Mouse (Mus musculus): ENCODE data around the gene Vax1. TPM values are rescaled to one million over a fixed set of nuclear protein-coding genes. Genes with fewer than 3 reads are reported as not detected.

Gene Vax1
- polyA plus RNA-seq, 1 experiment, result not detected

DNA sequence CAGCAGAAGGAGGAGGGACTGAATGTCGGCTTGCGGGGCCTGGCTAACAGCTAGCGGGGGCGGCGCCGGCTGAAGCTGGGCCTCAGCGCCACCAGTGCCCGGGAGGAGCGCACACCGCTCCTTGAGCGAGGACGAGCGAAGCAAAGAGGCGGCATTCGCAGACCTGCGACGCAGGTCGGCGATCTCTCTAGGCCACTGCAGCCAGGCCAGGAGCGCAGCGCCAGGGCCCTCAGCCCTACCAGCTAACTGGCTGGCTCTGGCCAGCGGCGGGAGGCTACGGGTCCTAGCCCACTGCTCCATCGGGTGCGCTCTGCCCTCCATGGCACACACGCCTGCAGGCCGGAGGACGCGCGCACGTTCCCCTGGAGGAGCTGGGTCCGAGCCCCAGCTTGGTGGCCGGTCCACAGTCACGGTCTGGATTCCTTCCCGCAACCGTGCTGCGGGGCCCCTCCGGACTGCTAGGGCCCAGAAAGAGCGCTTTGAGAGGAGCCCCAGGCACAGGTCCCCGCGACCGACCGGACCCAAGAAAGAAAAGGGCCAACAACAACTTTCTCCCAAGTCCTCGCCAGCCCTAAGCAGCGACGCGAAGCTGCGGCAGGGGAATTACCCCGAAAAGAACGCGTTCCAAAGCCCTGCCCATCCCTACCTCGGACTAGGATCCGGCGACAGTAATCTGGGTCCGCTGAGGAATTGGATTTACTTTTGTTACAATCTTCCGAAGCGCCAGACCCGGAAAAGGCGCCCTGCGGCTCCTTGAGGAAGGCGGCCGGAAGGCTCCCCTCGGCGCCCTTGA lies 517 bp downstream of the Vax1 start:
- Histone ChIP-seq H3K27me3 (ENCODE audit: control insufficient read depth, insufficient read depth, low read length) (peaks cover 87% of the 10 kb centered on the region), H3K36me3 (ENCODE audit: control insufficient read depth, insufficient read depth, low read length) (no peaks in the 10 kb centered on the region), H3K27ac (ENCODE audit: insufficient read depth, low read depth, low read length) (no peak overlapping the region), H3K4me1 (ENCODE audit: control insufficient read depth, insufficient read depth, insufficient read length, low read length) (peaks cover 3% of the 10 kb centered on the region; the same call in 1 of the 2 replicates), H3K4me3 (ENCODE audit: low read depth, low read length) (peak overlapping the region; percentile 26; the same call in 1 of the 2 replicates)
- 2% methylated on average over 65 of the region's 65 CpGs for WGBS
- TF ChIP-seq CTCF (IDR thresholded peaks at IDR 0.05; ENCODE audit: extremely low read depth, insufficient read length, insufficient replicate concordance, low read depth, low read length), result no peak
- TF ChIP-seq POLR2A (IDR thresholded peaks at IDR 0.05; ENCODE audit: low read depth, low read length), result no peak

DNA sequence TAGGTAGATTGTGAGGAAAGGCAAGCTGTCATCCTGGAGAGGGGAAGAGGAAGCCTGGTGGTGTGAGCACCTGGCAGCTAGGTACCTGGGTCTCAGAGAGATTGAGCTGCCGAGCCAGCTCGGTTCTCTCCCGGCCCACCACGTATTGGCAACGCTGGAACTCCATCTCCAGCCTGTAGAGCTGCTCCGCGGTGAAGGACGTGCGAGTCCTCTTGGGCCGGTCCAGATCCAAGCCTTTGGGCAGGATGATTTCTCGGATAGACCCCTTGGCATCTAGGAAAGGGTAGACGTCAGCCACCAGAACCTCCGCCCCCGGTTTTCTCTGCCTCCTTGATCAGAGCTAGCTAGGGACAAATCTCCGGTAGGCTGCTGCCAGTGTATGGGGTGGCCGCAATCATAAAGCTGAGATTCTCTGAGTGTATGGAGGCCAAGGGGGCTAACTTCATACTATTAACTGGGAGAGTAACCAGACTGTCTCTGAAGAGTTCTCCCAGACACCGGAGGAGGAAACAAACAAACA lies 1.4 kb downstream of the Vax1 start:
- Histone ChIP-seq H3K27ac (ENCODE audit: insufficient read depth, low read depth, low read length) (no peak overlapping the region), H3K36me3 (ENCODE audit: control insufficient read depth, insufficient read depth, low read length) (no peaks in the 10 kb centered on the region), H3K27me3 (ENCODE audit: control insufficient read depth, insufficient read depth, low read length) (peaks cover 88% of the 10 kb centered on the region), H3K4me3 (ENCODE audit: low read depth, low read length) (no peak overlapping the region), H3K4me1 (ENCODE audit: control insufficient read depth, insufficient read depth, insufficient read length, low read length) (peaks cover 3% of the 10 kb centered on the region; the same call in 1 of the 2 replicates)
- 5% methylated on average over 17 of the region's 17 CpGs for WGBS
- no peak for TF ChIP-seq CTCF (IDR thresholded peaks at IDR 0.05; ENCODE audit: extremely low read depth, insufficient read length, insufficient replicate concordance, low read depth, low read length)
- no peak for TF ChIP-seq POLR2A (IDR thresholded peaks at IDR 0.05; ENCODE audit: low read depth, low read length)

DNA sequence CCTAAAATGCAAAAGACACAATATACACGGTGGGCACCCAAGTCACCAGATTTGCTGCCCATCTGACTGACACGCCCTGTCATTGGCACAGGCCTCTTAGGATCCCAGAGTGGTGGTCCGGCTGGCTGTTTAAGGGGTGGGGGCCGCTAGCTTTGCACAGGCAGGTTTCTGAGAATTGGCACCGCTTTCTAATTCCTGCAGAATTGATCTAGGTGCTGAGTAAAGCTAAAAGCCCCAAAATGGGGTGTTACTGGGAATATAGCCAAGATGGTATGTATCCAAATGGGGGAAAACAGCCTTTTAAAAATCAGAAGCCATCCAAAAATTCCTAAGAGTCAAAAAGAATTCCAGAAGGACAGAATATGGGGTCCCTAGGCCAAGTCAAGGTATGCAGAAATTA lies 2.0 kb downstream of the Vax1 start:
- no peak overlapping the region for H3K27ac ChIP-seq (ENCODE audit: insufficient read depth, low read depth, low read length)
- no peaks in the 10 kb centered on the region for H3K36me3 ChIP-seq (ENCODE audit: control insufficient read depth, insufficient read depth, low read length)
- no peak overlapping the region for H3K4me3 ChIP-seq (ENCODE audit: low read depth, low read length)
- 42% methylated on average over 5 of the region's 5 CpGs for WGBS
- peaks cover 3% of the 10 kb centered on the region; the same call in 1 of the 2 replicates for H3K4me1 ChIP-seq (ENCODE audit: control insufficient read depth, insufficient read depth, insufficient read length, low read length)
- TF ChIP-seq CTCF (IDR thresholded peaks at IDR 0.05; ENCODE audit: extremely low read depth, insufficient read length, insufficient replicate concordance, low read depth, low read length), result no peak
- no peak for TF ChIP-seq POLR2A (IDR thresholded peaks at IDR 0.05; ENCODE audit: low read depth, low read length)
- H3K27me3 ChIP-seq (ENCODE audit: control insufficient read depth, insufficient read depth, low read length), result peaks cover 91% of the 10 kb centered on the region

DNA sequence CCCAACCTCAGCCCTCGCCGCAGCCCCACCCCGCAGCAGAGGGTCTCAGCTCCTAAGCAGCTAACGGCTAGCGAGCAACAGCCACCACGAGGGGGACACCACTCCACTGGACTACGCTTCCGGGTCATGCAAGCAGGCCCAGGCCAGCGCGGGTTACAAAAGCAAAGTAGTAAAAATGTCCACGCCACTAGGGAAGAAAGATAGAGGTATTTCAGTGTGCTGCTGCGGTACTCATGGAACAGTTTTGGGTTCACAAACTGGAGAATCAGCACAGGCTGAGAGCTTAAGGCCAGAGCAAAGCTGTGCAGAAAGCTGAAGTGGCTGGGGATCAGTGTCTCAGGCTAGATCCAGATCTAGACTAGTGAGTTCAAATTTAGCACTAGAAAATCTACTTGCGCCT lies 3.0 kb downstream of the Vax1 start:
- H3K4me3 ChIP-seq (ENCODE audit: low read depth, low read length), result no peak overlapping the region
- H3K27me3 ChIP-seq (ENCODE audit: control insufficient read depth, insufficient read depth, low read length), result peaks cover 90% of the 10 kb centered on the region
- TF ChIP-seq CTCF (IDR thresholded peaks at IDR 0.05; ENCODE audit: extremely low read depth, insufficient read length, insufficient replicate concordance, low read depth, low read length) (no peak), POLR2A (IDR thresholded peaks at IDR 0.05; ENCODE audit: low read depth, low read length) (no peak)
- no peaks in the 10 kb centered on the region for H3K36me3 ChIP-seq (ENCODE audit: control insufficient read depth, insufficient read depth, low read length)
- no peak overlapping the region for H3K27ac ChIP-seq (ENCODE audit: insufficient read depth, low read depth, low read length)
- H3K4me1 ChIP-seq (ENCODE audit: control insufficient read depth, insufficient read depth, insufficient read length, low read length), result peaks cover 3% of the 10 kb centered on the region; the same call in 1 of the 2 replicates
- 16% methylated on average over 13 of the region's 13 CpGs for WGBS

DNA sequence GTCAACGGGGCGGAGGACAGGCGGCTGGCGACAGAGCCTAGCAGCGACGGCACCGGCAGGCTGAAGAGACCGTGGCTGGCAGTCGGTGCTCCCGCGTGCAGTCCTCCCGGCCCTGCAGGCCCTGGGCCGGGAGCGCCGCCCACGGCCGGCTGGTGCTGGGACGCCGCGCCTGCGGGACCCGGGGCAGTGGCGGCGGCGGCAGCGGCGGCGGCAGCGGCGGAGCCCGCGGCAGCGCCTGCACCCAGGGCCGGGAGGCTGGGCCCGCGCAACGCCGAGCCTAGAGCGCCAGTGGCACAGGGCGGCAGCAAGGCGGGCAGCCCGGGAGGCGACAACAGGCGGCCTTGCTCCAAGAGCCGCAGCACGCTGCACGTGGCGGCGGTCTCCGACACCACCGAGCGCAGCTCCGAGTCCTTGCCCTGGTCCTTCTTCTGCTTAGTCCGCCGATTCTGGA lies 3.5 kb downstream of the Vax1 start:
- H3K4me1 ChIP-seq (ENCODE audit: control insufficient read depth, insufficient read depth, insufficient read length, low read length), result peaks cover 3% of the 10 kb centered on the region; the same call in 1 of the 2 replicates
- TF ChIP-seq CTCF (IDR thresholded peaks at IDR 0.05; ENCODE audit: extremely low read depth, insufficient read length, insufficient replicate concordance, low read depth, low read length) (no peak), POLR2A (IDR thresholded peaks at IDR 0.05; ENCODE audit: low read depth, low read length) (no peak)
- peak overlapping the region; percentile 23 for H3K4me3 ChIP-seq (ENCODE audit: low read depth, low read length)
- no peaks in the 10 kb centered on the region for H3K36me3 ChIP-seq (ENCODE audit: control insufficient read depth, insufficient read depth, low read length)
- H3K27me3 ChIP-seq (ENCODE audit: control insufficient read depth, insufficient read depth, low read length), result peaks cover 85% of the 10 kb centered on the region
- H3K27ac ChIP-seq (ENCODE audit: insufficient read depth, low read depth, low read length), result no peak overlapping the region
- 1% methylated on average over 54 of the region's 55 CpGs for WGBS

DNA sequence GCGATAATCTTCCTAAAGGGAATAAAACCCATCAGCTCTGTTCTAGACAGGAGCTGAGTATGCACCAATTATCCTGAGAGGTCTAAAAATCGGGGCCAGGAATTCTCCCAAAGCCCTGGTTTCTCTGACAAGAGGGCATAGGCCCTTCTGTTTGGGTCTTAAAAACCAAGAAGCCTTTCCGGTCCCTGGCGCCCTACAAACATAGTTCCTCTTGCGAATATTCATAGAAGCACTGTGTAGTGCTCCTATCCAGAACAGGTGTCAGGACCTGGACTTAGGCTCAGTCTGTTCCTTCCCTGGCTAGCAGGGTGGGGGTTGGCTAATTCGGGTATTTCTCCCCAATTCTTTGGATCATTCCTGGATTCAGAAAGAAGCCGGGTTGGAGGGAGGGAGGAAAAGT lies 4.3 kb downstream of the Vax1 start:
- Histone ChIP-seq H3K36me3 (ENCODE audit: control insufficient read depth, insufficient read depth, low read length) (no peaks in the 10 kb centered on the region), H3K27ac (ENCODE audit: insufficient read depth, low read depth, low read length) (no peak overlapping the region), H3K4me1 (ENCODE audit: control insufficient read depth, insufficient read depth, insufficient read length, low read length) (peaks cover 3% of the 10 kb centered on the region; the same call in 1 of the 2 replicates), H3K4me3 (ENCODE audit: low read depth, low read length) (no peak overlapping the region), H3K27me3 (ENCODE audit: control insufficient read depth, insufficient read depth, low read length) (peaks cover 77% of the 10 kb centered on the region)
- no peak for TF ChIP-seq POLR2A (IDR thresholded peaks at IDR 0.05; ENCODE audit: low read depth, low read length)
- no peak for TF ChIP-seq CTCF (IDR thresholded peaks at IDR 0.05; ENCODE audit: extremely low read depth, insufficient read length, insufficient replicate concordance, low read depth, low read length)
- WGBS, result 11% methylated on average over 7 of the region's 7 CpGs

DNA sequence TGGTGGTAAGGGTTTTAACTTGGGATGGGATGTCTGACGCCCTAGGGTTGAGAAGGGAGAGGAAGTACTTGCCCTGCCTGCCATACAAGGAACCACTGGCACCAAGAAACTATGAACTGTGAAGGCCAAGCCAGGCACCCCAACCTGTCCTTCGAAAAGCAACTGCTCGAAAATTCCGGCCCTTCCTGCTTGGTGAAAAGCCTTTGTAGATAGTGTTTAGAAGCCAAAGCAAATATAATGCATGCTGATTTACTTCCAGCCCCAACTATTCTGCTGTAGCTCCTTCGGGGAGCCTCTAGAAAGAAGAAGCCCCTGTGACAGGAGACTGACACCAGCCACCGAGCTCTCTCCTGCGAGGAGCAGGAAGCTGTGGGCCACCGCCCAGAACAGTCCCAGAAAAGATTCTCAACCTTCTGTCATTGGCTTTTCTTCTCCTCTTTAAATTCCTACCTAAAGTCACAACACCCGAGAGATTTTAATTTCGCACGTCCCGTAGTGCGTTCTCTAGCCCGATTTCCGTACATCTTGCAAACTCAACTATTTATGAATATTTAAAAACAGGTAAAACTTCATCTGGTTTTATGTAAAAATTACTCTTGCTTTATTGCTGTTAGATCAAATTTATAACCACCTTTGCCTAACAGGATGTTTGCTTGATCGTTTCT lies 4.8 kb downstream of the Vax1 start:
- H3K4me3 ChIP-seq (ENCODE audit: low read depth, low read length), result no peak overlapping the region
- H3K4me1 ChIP-seq (ENCODE audit: control insufficient read depth, insufficient read depth, insufficient read length, low read length), result peaks cover 3% of the 10 kb centered on the region; the same call in 1 of the 2 replicates
- peaks cover 74% of the 10 kb centered on the region for H3K27me3 ChIP-seq (ENCODE audit: control insufficient read depth, insufficient read depth, low read length)
- 19% methylated on average over 16 of the region's 16 CpGs for WGBS
- H3K36me3 ChIP-seq (ENCODE audit: control insufficient read depth, insufficient read depth, low read length), result no peaks in the 10 kb centered on the region
- H3K27ac ChIP-seq (ENCODE audit: insufficient read depth, low read depth, low read length), result no peak overlapping the region
- no peak for TF ChIP-seq CTCF (IDR thresholded peaks at IDR 0.05; ENCODE audit: extremely low read depth, insufficient read length, insufficient replicate concordance, low read depth, low read length)
- no peak for TF ChIP-seq POLR2A (IDR thresholded peaks at IDR 0.05; ENCODE audit: low read depth, low read length)
